Mouse (Mus musculus): ENCODE data around the gene Klhl20.

The Klhl20 gene

GRCm38 (mm10) chr1:161071272-161071620 lies 60.1 kb downstream of the Klhl20 start:
- DNase-seq (ENCODE audit: low read depth) = peak; percentile 70

- peak; percentile 96 for DNase-seq (ENCODE audit: low read depth)
Observed at GRCm38 (mm10) chr1:161070352-161071271, 60.7 kb downstream of the Klhl20 start, which contains the start of the genes Dars2 and Cenpl. Gene Dars2, minus strand, starts transcription at chr1:161070658. Gene Cenpl, plus strand, starts transcription at chr1:161070713.

GRCm38 (mm10) chr1:161063351-161063750 lies 68.0 kb downstream of the Klhl20 start:
- no peak for DNase-seq (ENCODE audit: low read depth)

- no peak for DNase-seq (ENCODE audit: low read depth)
Observed at GRCm38 (mm10) chr1:161057164-161057563, 74.1 kb downstream of the Klhl20 start.

GRCm38 (mm10) chr1:161046972-161047371 lies 84.3 kb downstream of the Klhl20 start:
- no peak for DNase-seq (ENCODE audit: low read depth)

- no peak for DNase-seq (ENCODE audit: low read depth)
Observed at GRCm38 (mm10) chr1:161041261-161042020, 89.9 kb downstream of the Klhl20 start.

GRCm38 (mm10) chr1:161040855-161041254 lies 90.5 kb downstream of the Klhl20 start:
- DNase-seq (ENCODE audit: low read depth) = peak; percentile 12

- peak; percentile 14 for DNase-seq (ENCODE audit: low read depth)
Observed at GRCm38 (mm10) chr1:161040426-161040770, 90.9 kb downstream of the Klhl20 start.

- DNase-seq (ENCODE audit: low read depth) = peak; percentile 25
Observed at GRCm38 (mm10) chr1:161039741-161040425, 91.4 kb downstream of the Klhl20 start.

GRCm38 (mm10) chr1:161038968-161039721 lies 92.2 kb downstream of the Klhl20 start:
- DNase-seq (ENCODE audit: low read depth) = peak; percentile 29
